Mouse (Mus musculus) erythroblast, embryonic 14.5 days (primary cell): Measurements from ENCODE around the gene Rabl3.

Experiments used
- GATA1 ChIP-seq: IDR thresholded peaks from 2 replicates; pipeline ENCODE4 v1.6.1; 2012; ENCODE audit warnings: low read length, inconsistent platforms, mixed read lengths
- TAL1 ChIP-seq: IDR thresholded peaks from 3 replicates; pipeline ENCODE4 v1.6.1; 2012; ENCODE audit warnings: low read length, inconsistent platforms, mixed read lengths

- no peak for TF ChIP-seq TAL1
- no peak for TF ChIP-seq GATA1
Observed at GRCm38 (mm10) chr16:37579591-37579990, 39.9 kb downstream of the Rabl3 start.
